Comparison of ENCODE assay signal across 9 mouse cellular contexts in genomic region chr4:83284768-83285350, GRCm38 (mm10). TPM values are rescaled to one million over a fixed set of nuclear protein-coding genes. Genes with fewer than 3 reads are reported as not detected.
A peak's percentile ranks its signal among the peaks of the same experiment; 100 is the strongest.
DNase-seq lines count a peak whose midpoint lies in the region; ATAC-seq lines count a peak whose summit lies in the region.
"Had no signal": no experiment of that assay in that cellular context is flagged by ENCODE, and none has a peak within 500 bp of the region (broad histone marks: within the 10 kb centered on the region; RNA-seq: fewer than 3 reads in every experiment).

No protein-coding gene starts in this region.

- WGBS in lung, embryonic 16.5 days: 1% methylated on average over 12 of the region's 12 CpGs
- 2% methylated on average over 12 of the region's 12 CpGs for WGBS in embryonic facial prominence, embryonic 12.5 days
- 4% methylated on average over 12 of the region's 12 CpGs for WGBS in hindbrain, embryonic 10.5 days
- WGBS in midbrain, embryonic 15.5 days: 2% methylated on average over 12 of the region's 12 CpGs

- peak overlapping the region; percentile 45 for H3K4me3 ChIP-seq in lung, embryonic 16.5 days (ENCODE audit: low read length)
- peak overlapping the region; percentile 36 for H3K4me3 ChIP-seq in embryonic facial prominence, embryonic 12.5 days
- peak overlapping the region; percentile 57 for H3K4me3 ChIP-seq in hindbrain, embryonic 10.5 days
- peak overlapping the region; percentile 59 for H3K4me3 ChIP-seq in midbrain, embryonic 15.5 days

- H3K9ac ChIP-seq in lung, embryonic 16.5 days (ENCODE audit: low read length): peak overlapping the region; percentile 53
- H3K9ac ChIP-seq in embryonic facial prominence, embryonic 12.5 days: peak overlapping the region; percentile 43; the same call in 1 of the 2 replicates
- peak overlapping the region; percentile 68 for H3K9ac ChIP-seq in midbrain, embryonic 15.5 days

- no peaks in the 10 kb centered on the region for H3K27me3 ChIP-seq in lung, embryonic 16.5 days (ENCODE audit: control insufficient read depth, insufficient read depth, low read depth, low read length)
- no peaks in the 10 kb centered on the region for H3K27me3 ChIP-seq in embryonic facial prominence, embryonic 12.5 days
- H3K27me3 ChIP-seq in hindbrain, embryonic 10.5 days (ENCODE audit: insufficient read depth, poor library complexity, severe bottlenecking): no peaks in the 10 kb centered on the region; the same call in 1 of the 2 replicates
- no peaks in the 10 kb centered on the region for H3K27me3 ChIP-seq in midbrain, embryonic 15.5 days (replicated peaks)
- H3K27me3 ChIP-seq: Patski had no signal

- intact Hi-C loops in left cerebral cortex, postnatal 14 days (cut with DNase I): no loop called here

- no peak for DNase-seq in lung, postnatal 36 days
- DNase-seq in hindbrain, embryonic 10.5 days (ENCODE audit: low spot score): peak; percentile 54
- DNase-seq in left cerebral cortex, postnatal 14 days (ENCODE audit: low spot score in 2 of 2): peak; percentile 53 to 55
- no peak for DNase-seq in ovary, postnatal 10 days (ENCODE audit: low spot score)
- DNase-seq in spleen, postnatal 36 days (ENCODE audit: low spot score in 2 of 2): no peak

- peak; percentile 54; the same call in 1 of the 2 replicates for ATAC-seq in lung, embryonic 16.5 days (ENCODE audit: low read depth)
- ATAC-seq in embryonic facial prominence, embryonic 12.5 days (ENCODE audit: insufficient number of reproducible peaks, insufficient read depth, low FRiP score, low TSS enrichment): no peak
- ATAC-seq in midbrain, embryonic 15.5 days (replicated peaks): peak; percentile 87
- ATAC-seq: Patski had no signal

- no peaks in the 10 kb centered on the region for H3K9me3 ChIP-seq in lung, embryonic 16.5 days (ENCODE audit: control insufficient read depth, low read length)
- no peaks in the 10 kb centered on the region for H3K9me3 ChIP-seq in embryonic facial prominence, embryonic 12.5 days
- H3K9me3 ChIP-seq in hindbrain, embryonic 10.5 days: no peaks in the 10 kb centered on the region
- H3K9me3 ChIP-seq in midbrain, embryonic 15.5 days: no peaks in the 10 kb centered on the region

- H3K36me3 ChIP-seq in lung, embryonic 16.5 days (ENCODE audit: control insufficient read depth, insufficient read depth, low read length): no peaks in the 10 kb centered on the region
- no peaks in the 10 kb centered on the region for H3K36me3 ChIP-seq in embryonic facial prominence, embryonic 12.5 days
- no peaks in the 10 kb centered on the region for H3K36me3 ChIP-seq in hindbrain, embryonic 10.5 days
- H3K36me3 ChIP-seq in midbrain, embryonic 15.5 days (replicated peaks): no peaks in the 10 kb centered on the region

- H3K27ac ChIP-seq in lung, embryonic 16.5 days (ENCODE audit: low read length): no peak overlapping the region
- H3K27ac ChIP-seq in embryonic facial prominence, embryonic 12.5 days: no peak overlapping the region; the same call in 1 of the 2 replicates
- H3K27ac ChIP-seq in hindbrain, embryonic 10.5 days: peak overlapping the region; percentile 57
- H3K27ac ChIP-seq in midbrain, embryonic 15.5 days: peak overlapping the region; percentile 86

- peak overlapping the region; percentile 70 for H3K4me2 ChIP-seq in lung, embryonic 16.5 days (ENCODE audit: low read depth, low read length)
- H3K4me2 ChIP-seq in embryonic facial prominence, embryonic 12.5 days (replicated peaks): peak overlapping the region; percentile 79
- peak overlapping the region; percentile 75 for H3K4me2 ChIP-seq in midbrain, embryonic 15.5 days

- H3K4me1 ChIP-seq in lung, embryonic 16.5 days (replicated peaks; ENCODE audit: control insufficient read depth, insufficient read depth, low read length): peaks cover 18% of the 10 kb centered on the region
- H3K4me1 ChIP-seq in embryonic facial prominence, embryonic 12.5 days: peaks cover 11% of the 10 kb centered on the region
- H3K4me1 ChIP-seq in hindbrain, embryonic 10.5 days (replicated peaks): peaks cover 8% of the 10 kb centered on the region
- peaks cover 4% of the 10 kb centered on the region; the same call in 1 of the 2 replicates for H3K4me1 ChIP-seq in midbrain, embryonic 15.5 days

RNA-seq across cellular contexts. Expression of gene Ttc39b, which starts 39.2 kb away (rescaled TPM):
- 3.2 and 4.0 TPM in 2 replicates for polyA plus RNA-seq in lung, embryonic 16.5 days (2015; fragmentation: Nextera tagmentation; extraction: Ambion mirVana)
- polyA plus RNA-seq in embryonic facial prominence, embryonic 12.5 days (2016; fragmentation: Nextera tagmentation; extraction: Ambion mirVana): 2.5 and 5.3 TPM in 2 replicates
- 1.8 and 2.5 TPM in 2 replicates for polyA plus RNA-seq in hindbrain, embryonic 10.5 days (2016; fragmentation: Nextera tagmentation; extraction: Ambion mirVana)
- 10 to 100 TPM; 46.6 to 54.0 TPM for total RNA-seq in left cerebral cortex, postnatal 14 days (2021)
- 5.6 and 6.0 TPM in 2 replicates for polyA plus RNA-seq in midbrain, embryonic 15.5 days (2015; fragmentation: Nextera tagmentation; extraction: Ambion mirVana)

Comparison
In these comparisons a context has a peak if more than half of its experiments do, and no peak if none do; other contexts are left out.
1. H3K27ac ChIP-seq: peak in hindbrain, embryonic 10.5 days (single experiment) and midbrain, embryonic 15.5 days (single experiment); none in lung, embryonic 16.5 days (single experiment) and embryonic facial prominence, embryonic 12.5 days (single experiment).
2. DNase-seq: peak in hindbrain, embryonic 10.5 days (single experiment) and left cerebral cortex, postnatal 14 days (2 of 2); none in lung, postnatal 36 days (single experiment), ovary, postnatal 10 days (single experiment) and spleen, postnatal 36 days (0 of 2).
3. Peak in every context shown above with its lines, with median percentiles within 50 percentile points of each other: H3K4me2 ChIP-seq, H3K4me3 ChIP-seq and H3K9ac ChIP-seq.